Mouse (Mus musculus): ENCODE data around the gene Mfsd2b. TPM values are rescaled to one million over a fixed set of nuclear protein-coding genes. Genes with fewer than 3 reads are reported as not detected.

Gene Mfsd2b
- polyA plus RNA-seq (2012; ENCODE audit: low replicate concordance) = 148 and 238 TPM in 2 replicates

DNA sequence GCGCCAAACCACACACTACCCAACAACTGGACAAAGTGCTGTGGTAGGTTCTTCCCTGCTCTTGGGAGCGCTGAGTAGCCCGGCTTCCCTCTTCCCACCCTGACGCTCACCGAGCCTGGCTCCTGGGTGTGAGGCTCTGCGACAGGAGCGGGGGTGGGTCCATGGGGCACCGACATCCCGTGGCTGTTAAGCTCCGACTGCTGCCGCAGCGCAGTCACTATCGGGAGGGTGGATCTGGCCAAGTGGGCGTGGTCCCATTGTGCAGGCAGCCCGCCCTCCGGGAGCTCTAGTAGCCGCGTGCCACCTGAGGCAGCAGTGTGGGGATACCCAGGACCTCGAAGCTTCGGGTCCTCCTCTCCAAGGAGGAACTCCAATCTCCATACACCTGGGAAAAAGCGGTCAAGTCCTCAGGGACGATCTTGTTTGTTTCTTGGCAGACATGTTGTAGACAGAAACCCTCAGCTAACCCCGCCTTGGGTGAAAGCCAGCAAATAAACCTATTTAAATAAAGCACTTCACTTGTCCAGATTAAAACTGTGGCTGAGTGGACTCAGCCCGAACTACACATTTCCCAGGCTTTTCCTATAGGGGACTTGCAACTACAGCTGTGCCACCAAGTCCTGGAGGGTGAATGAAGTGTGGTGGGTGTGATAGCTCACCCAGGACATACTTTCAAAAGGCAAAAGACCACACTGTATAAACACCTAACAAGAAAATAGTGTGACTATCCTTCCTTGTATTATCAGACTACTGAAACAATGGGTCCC lies at the start of gene Mfsd2b:
Mfsd2b (minus strand) TSS at position 199 of the 767 bp plus-strand sequence.

DNA sequence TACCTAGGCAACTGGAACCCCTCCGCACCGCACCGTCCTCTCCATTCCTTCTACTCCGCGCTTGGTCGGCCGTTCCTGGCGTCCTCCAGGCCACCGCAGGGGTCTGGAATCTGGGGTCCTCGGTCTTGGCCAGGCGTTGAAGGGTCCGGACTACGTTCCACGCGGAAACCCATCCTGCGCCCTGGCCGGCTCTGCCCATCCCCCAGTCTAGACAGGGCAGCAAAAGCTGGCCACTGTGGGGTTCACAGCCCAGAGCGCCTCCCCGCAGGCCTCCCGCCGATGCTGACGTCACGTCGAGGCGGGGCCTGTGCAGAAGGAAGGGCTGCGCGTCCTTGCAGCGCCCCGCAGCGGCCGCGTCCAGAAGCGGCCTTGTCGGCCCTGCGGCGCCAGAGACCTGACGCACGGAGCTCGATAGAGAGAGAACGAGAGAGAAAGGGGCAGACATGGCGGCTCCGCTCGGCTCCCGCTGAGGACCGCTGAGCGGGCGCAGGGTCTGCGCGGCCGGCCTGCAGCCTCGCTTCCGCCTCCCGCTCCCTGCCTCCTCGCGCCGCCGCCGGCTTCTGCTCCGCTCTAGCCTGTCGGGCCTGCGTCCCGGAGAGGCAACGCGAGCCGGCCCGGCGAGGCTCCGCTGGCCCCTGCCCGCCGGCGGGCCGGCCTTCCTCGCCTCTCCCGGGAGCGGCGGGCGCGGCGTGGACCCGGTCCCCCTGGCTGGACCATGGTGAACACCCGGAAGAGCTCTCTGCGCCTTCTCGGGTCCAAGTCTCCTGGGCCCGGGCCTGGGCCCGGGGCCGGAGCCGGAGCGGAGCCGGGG lies 43.0 kb upstream of the Mfsd2b start, which contains the start of gene Atad2b:
Atad2b (plus strand) TSS at position 360 of the 811 bp plus-strand sequence.

DNA sequence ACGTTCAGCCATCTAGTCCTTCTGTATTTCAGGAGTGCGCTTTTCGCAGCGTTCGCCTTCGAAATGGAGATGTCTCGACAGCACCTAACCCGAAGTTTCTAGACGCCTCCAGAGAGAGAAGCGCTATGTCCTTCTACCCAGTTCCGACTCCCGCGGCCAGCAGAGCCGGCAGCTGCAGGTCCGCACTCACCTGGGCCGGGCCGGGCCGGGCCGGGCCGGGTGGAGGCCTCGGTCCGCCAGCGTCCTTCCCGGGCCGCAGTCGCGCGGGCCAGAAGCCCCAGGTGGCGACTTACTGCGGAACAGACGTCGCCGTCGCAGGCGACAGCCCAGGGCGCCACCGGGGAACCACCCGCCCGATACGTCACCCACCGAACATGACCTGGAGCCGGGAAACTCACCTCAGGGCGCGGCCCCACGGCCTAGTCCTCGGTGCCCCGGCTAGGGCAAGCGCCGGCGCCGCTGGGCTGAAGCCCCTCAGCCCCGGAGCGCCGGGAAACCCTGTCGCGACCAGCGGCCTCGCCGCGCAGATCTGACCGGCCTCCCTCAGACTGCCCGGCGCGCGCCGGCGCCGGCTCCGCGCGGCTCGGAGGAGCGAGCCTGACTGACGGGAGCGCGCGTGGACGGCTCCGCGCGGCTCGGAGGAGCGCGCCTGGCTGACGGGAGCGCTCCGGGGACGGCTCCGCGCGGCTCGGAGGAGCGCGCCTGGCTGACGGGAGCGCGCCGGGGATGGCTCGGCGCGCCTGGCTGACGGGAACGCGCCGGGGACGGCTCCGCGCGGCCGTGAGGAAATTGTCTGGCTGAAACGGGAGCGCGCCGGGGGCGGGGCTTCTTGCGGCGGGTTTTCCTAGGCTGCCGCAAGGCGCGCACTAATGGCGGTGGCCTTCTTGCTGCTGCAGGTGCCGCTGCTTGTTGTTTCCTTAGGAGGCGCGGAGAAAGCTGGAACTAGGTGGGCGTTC lies 33.1 kb upstream of the Mfsd2b start, which contains the start of gene Ubxn2a:
Ubxn2a (minus strand) TSS at position 755 of the 956 bp plus-strand sequence.

DNA sequence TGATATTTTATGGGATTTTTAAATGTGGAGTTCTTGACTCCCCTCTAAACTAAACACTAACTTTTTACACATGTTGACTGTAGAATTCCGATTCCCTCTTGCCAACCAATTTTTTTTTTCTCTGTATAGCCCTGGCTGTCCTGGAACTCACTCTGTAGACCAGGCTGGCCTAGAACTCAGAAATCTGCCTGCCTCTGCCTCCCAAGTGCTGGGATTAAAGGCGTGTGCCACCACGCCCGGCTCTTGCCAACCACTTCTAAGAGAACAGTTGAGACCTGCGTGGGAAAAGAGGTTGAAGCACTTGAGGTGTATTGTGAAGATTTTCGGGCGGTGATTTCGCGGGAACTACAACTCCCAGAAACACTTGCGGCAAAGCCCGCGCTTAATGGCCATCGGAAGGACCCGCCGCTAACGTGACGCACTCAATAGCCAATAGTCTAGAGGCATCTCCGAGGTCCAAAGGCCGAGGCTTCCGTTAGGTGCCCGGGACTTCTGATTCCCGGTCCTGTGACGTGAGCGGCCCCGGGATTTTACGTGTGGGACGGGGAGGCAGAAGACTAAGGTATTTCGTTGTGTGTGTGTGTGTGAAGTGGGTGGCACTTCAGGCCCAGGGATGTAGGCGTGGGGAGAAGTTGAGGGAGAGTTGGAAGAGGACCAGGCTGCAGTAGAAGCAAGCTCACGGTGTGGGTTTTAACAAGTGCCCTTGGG lies 31.1 kb downstream of the Mfsd2b start, which contains the start of gene Wdcp:
Wdcp (plus strand) TSS at position 414 of the 708 bp plus-strand sequence.

DNA sequence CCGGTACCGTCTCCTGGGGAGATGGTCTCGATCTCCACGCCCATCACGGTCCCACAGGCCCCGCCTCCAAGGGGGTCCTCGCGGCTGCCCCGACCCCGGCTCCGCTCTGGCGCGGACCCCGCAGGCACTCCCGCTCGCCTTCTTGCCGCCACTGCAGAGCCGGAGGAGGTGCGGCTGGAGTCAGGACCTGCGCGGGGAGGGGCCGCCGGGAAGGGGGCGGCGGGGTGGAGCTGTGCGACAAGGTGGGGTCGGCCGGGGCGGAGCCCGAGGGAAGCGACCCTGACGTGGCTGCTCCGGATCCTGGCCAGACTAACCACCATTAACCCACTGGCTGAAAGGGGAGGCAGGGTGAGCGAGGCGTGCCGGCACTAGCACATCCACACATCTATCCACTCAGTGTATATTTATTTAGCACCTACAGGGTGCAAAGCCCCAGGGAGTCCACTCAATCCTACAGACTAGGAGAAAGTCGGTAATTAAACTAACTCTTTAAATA lies 32.7 kb downstream of the Mfsd2b start, which contains the start of gene Fkbp1b:
Fkbp1b (minus strand) TSS at position 200 of the 496 bp plus-strand sequence.

DNA sequence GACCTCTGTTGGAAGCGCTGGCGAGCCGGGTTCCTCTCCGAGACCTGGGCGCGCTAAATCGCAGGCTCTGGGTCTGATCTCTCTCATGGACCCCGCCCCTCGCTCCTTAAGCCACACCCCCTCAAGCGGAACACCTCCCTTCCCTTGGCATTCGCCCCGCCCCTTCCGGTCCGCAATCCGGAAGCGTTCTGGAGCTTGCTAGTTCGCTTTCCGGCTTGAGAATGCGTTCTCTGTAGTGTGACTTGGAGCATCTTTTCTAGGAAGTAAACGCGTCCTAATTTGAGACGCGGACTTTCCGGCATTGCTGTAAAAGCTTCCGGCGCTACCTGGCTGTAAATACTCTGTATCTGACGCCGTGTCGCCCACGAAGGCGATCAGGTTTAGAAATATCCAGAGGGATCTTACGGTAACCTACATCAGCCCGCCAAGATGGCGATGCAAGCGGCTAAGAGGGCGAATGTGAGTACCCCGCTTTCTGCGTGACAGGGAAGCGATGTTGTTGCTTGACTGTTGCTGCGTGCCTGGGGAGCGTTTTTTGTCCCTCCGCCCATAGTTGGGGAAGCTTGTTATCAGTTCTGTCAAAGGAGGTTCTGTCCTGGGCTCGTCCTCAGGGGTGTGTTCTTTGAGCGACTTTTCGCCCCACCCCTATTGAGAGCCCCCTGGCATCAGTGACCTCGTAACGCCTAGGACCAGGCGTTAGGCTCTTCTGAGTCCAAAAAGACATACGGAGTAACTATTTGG lies 56.6 kb downstream of the Mfsd2b start, which contains the start of gene Sf3b6:
Sf3b6 (plus strand) TSS at position 184 of the 741 bp plus-strand sequence.

Other genes with a start within 250 kb of the Mfsd2b start
- gene Fam228a, start 135.9 kb downstream of the Mfsd2b start, polyA plus RNA-seq (2012; ENCODE audit: low replicate concordance) = not detected in 2 replicates
- gene Pfn4, start 105.3 kb downstream of the Mfsd2b start, polyA plus RNA-seq (2012; ENCODE audit: low replicate concordance) = not detected in 2 replicates
- gene Fam228b, start 105.1 kb downstream of the Mfsd2b start, polyA plus RNA-seq (2012; ENCODE audit: low replicate concordance) = 0.55 and 0.60 TPM in 2 replicates
- 0.87 and 4.3 TPM in 2 replicates for gene Sf3b6, start 56.8 kb downstream of the Mfsd2b start, polyA plus RNA-seq (2012; ENCODE audit: low replicate concordance)
- 0.31 TPM in 1 of 2 replicates, not detected in the other for gene Fkbp1b, start 32.8 kb downstream of the Mfsd2b start, polyA plus RNA-seq (2012; ENCODE audit: low replicate concordance)
- 0.54 and 1.8 TPM in 2 replicates for gene Wdcp, start 31.1 kb downstream of the Mfsd2b start, polyA plus RNA-seq (2012; ENCODE audit: low replicate concordance)
- 3.0 and 21.0 TPM in 2 replicates for gene Ubxn2a, start 33.3 kb upstream of the Mfsd2b start, polyA plus RNA-seq (2012; ENCODE audit: low replicate concordance)
- 37.1 and 40.0 TPM in 2 replicates for gene Atad2b, start 43.0 kb upstream of the Mfsd2b start, polyA plus RNA-seq (2012; ENCODE audit: low replicate concordance)